Mouse (Mus musculus) lung, postnatal 25 days (tissue): ENCODE data around the gene Lypd6.
A peak's percentile ranks its signal among the peaks of the same experiment; 100 is the strongest.

ENCODE experiments used
- DNase-seq: peaks from one replicate; pipeline ENCODE4 v3.0.0; 2022; ENCODE audit warnings: low spot score

Gene Lypd6

GRCm38 (mm10) chr2:50066246-50066967 lies at the start of gene Lypd6:
Gene Lypd6, plus strand, starts transcription at chr2:50066429.
- peak; percentile 47 for DNase-seq

GRCm38 (mm10) chr2:50019477-50019876 lies 46.8 kb upstream of the Lypd6 start:
- no peak for DNase-seq

GRCm38 (mm10) chr2:50025549-50025948 lies 40.7 kb upstream of the Lypd6 start:
- DNase-seq, result no peak

- DNase-seq, result no peak
Measured at GRCm38 (mm10) chr2:50028930-50029329, 37.3 kb upstream of the Lypd6 start.

- DNase-seq, result no peak
Measured at GRCm38 (mm10) chr2:50044170-50044870, 21.9 kb upstream of the Lypd6 start.

GRCm38 (mm10) chr2:50044871-50045470 lies 21.3 kb upstream of the Lypd6 start:
- DNase-seq, result no peak

GRCm38 (mm10) chr2:50045841-50046240 lies 20.4 kb upstream of the Lypd6 start:
- DNase-seq, result no peak

GRCm38 (mm10) chr2:50048442-50048841 lies 17.8 kb upstream of the Lypd6 start:
- no peak for DNase-seq

GRCm38 (mm10) chr2:50053893-50054292 lies 12.3 kb upstream of the Lypd6 start:
- DNase-seq, result no peak

- peak; percentile 2 for DNase-seq
Measured at GRCm38 (mm10) chr2:50065902-50066245, 355 bp upstream of the Lypd6 start.

GRCm38 (mm10) chr2:50066968-50067315 lies 713 bp downstream of the Lypd6 start:
- DNase-seq, result no peak

- no peak for DNase-seq
Measured at GRCm38 (mm10) chr2:50069571-50070295, 3.5 kb downstream of the Lypd6 start.

- no peak for DNase-seq
Measured at GRCm38 (mm10) chr2:50072158-50072557, 5.9 kb downstream of the Lypd6 start.

- no peak for DNase-seq
Measured at GRCm38 (mm10) chr2:50084746-50085145, 18.5 kb downstream of the Lypd6 start.

- DNase-seq, result no peak
Measured at GRCm38 (mm10) chr2:50087761-50088160, 21.5 kb downstream of the Lypd6 start.

GRCm38 (mm10) chr2:50096336-50096735 lies 30.1 kb downstream of the Lypd6 start:
- no peak for DNase-seq

GRCm38 (mm10) chr2:50100364-50101151 lies 34.3 kb downstream of the Lypd6 start:
- DNase-seq, result peak; percentile 3

GRCm38 (mm10) chr2:50101152-50101450 lies 34.9 kb downstream of the Lypd6 start:
- no peak for DNase-seq

GRCm38 (mm10) chr2:50103850-50104503 lies 37.7 kb downstream of the Lypd6 start:
- DNase-seq, result peak; percentile 1

GRCm38 (mm10) chr2:50105590-50105989 lies 39.4 kb downstream of the Lypd6 start:
- DNase-seq, result no peak

GRCm38 (mm10) chr2:50105992-50106391 lies 39.8 kb downstream of the Lypd6 start:
- DNase-seq, result no peak

- no peak for DNase-seq
Measured at GRCm38 (mm10) chr2:50106879-50107278, 40.6 kb downstream of the Lypd6 start.
